In genomic region chr11:109854056-109854455, GRCm38 (mm10) we compare ENCODE assay signal across 19 mouse cellular contexts. TPM values are rescaled to one million over a fixed set of nuclear protein-coding genes. Genes with fewer than 3 reads are reported as not detected.
"Had no signal": no experiment of that assay in that cellular context is flagged by ENCODE, and none has a peak within 500 bp of the region (broad histone marks: within the 10 kb centered on the region; RNA-seq: fewer than 3 reads in every experiment).

No protein-coding gene starts in this region.

- H3K9me3 ChIP-seq: liver, embryonic 13.5 days; liver, embryonic 15.5 days; lung, embryonic 15.5 days; midbrain, embryonic 10.5 days; neural tube, embryonic 12.5 days; stomach, embryonic 15.5 days had no signal

- H3K4me2 ChIP-seq: liver, embryonic 13.5 days; liver, embryonic 15.5 days; lung, embryonic 15.5 days; stomach, embryonic 15.5 days had no signal

- ATAC-seq: lung, postnatal 0 days; midbrain, embryonic 16.5 days had no signal

- H3K4me3 ChIP-seq: liver, embryonic 13.5 days; liver, embryonic 15.5 days; lung, embryonic 15.5 days; midbrain, embryonic 10.5 days; neural tube, embryonic 12.5 days; stomach, embryonic 15.5 days had no signal

- H3K27ac ChIP-seq: liver, embryonic 13.5 days; liver, embryonic 15.5 days; lung, embryonic 15.5 days; midbrain, embryonic 10.5 days; neural tube, embryonic 12.5 days; stomach, embryonic 15.5 days; stomach, postnatal 0 days had no signal

- H3K4me1 ChIP-seq: liver, embryonic 13.5 days; liver, embryonic 15.5 days; neural tube, embryonic 12.5 days; stomach, embryonic 15.5 days had no signal

- H3K9ac ChIP-seq: liver, embryonic 13.5 days; liver, embryonic 15.5 days; lung, embryonic 15.5 days; neural tube, embryonic 12.5 days; stomach, embryonic 15.5 days had no signal

- H3K36me3 ChIP-seq: liver, embryonic 13.5 days; liver, embryonic 15.5 days; lung, embryonic 15.5 days; midbrain, embryonic 10.5 days; neural tube, embryonic 12.5 days; stomach, embryonic 15.5 days had no signal

- H3K27me3 ChIP-seq: liver, embryonic 13.5 days; liver, embryonic 15.5 days; lung, embryonic 15.5 days; neural tube, embryonic 12.5 days; stomach, embryonic 15.5 days had no signal

- DNase-seq: liver, embryonic 13.5 days; lung, adult 18-20 months; lung, postnatal 14 days; lung, postnatal 4 days; right cerebral cortex, postnatal 14 days had no signal

RNA-seq across cellular contexts. Expression of gene 1700012B07Rik, which starts 26.2 kb away (rescaled TPM):
- total RNA-seq: megakaryocyte, adult 5-6 weeks; megakaryocyte-erythroid progenitor cell, adult 5-6 weeks; neutrophil, adult 5-6 weeks had no signal
- polyA plus RNA-seq: liver, embryonic 13.5 days; liver, embryonic 15.5 days; lung, embryonic 15.5 days; lung, postnatal 0 days; midbrain, embryonic 10.5 days; midbrain, embryonic 14.5 days; midbrain, embryonic 16.5 days; neural tube, embryonic 12.5 days; neural tube, embryonic 14.5 days; spleen, adult 2 months; stomach, embryonic 15.5 days; stomach, postnatal 0 days had no signal
